Mouse (Mus musculus): ENCODE results near the gene Grb7. TPM values are rescaled to one million over a fixed set of nuclear protein-coding genes. Genes with fewer than 3 reads are reported as not detected.

Gene Grb7
- polyA plus RNA-seq (2015; fragmentation: Illumina TruSeq; extraction: RNeasy Lipid Tissue Mini Kit (QIAGEN cat#74804); ENCODE audit: insufficient read depth, low read depth, low replicate concordance) = 7.3 TPM

DNA sequence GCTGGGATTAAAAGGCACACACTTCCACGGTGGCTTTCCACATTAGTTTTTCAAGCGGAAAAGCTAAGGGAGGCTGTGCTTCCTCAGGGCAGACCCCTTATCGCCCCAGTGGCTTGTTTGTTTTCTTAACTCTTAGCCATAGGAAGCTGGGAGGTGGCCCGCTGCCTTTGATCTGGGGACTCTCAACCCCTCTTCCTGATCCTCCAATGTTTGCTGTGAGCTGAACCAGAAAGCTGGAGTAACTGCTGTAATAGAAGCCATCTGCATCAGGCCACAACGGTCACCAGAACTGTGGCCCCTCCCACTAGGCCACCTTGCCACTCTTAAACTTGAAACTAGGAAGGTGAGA, at the start of gene Grb7:
Gene Grb7 (plus strand): TSS at position 182 of the 349 bp plus-strand sequence.

DNA sequence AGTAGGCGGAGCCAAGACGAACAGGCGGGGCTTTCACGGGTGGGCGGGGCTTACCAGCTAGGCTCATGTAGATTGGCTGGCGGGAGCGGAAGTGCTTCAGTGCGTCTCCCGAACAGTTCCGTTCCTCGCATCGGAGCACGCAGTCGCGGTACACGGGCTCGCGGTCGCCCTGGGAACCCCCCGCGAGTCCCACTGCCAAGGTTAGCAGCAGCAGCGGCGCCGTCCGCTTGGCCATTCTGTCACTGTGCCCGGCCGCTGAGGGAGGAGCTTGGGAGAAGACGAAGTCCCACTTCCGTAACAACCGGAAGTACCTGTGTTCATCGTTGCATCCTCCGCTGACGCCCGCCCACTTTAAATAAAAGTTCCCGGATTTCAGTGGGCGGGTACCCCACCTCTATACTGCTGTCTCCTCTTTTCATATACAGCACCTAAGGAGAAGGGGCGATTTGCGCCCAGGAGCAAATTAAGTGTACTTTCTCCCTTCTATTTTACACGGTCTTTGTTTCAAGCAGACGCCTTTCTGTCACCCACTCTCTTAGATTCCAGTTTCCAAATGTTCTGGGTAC, 46.0 kb upstream of the Grb7 start, which contains the start of gene Pgap3:
Gene Pgap3 (minus strand): TSS at position 330 of the 566 bp plus-strand sequence.

DNA sequence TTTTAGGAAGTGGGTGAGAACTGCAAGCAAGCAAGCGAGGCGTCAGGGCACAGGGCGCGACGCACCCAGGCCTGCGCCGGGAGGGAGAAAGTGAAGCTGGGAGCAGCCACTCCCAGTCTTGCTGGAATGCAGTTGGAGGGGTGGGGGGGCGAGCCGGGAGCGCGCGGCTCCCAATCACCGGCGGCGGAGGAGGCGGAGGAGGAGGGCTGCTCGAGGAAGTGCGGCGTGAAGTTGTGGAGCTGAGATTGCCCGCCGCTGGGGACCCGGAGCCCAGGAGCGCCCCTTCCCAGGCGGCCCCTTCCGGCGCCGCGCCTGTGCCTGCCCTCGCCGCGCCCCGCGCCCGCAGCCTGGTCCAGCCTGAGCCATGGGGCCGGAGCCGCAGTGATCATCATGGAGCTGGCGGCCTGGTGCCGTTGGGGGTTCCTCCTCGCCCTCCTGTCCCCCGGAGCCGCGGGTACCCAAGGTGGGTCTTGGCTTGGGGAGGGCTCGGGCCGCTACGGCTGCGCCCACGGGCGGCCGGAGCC, 33.9 kb upstream of the Grb7 start, which contains the start of gene Erbb2:
Gene Erbb2 (plus strand): TSS at position 198 of the 524 bp plus-strand sequence.

DNA sequence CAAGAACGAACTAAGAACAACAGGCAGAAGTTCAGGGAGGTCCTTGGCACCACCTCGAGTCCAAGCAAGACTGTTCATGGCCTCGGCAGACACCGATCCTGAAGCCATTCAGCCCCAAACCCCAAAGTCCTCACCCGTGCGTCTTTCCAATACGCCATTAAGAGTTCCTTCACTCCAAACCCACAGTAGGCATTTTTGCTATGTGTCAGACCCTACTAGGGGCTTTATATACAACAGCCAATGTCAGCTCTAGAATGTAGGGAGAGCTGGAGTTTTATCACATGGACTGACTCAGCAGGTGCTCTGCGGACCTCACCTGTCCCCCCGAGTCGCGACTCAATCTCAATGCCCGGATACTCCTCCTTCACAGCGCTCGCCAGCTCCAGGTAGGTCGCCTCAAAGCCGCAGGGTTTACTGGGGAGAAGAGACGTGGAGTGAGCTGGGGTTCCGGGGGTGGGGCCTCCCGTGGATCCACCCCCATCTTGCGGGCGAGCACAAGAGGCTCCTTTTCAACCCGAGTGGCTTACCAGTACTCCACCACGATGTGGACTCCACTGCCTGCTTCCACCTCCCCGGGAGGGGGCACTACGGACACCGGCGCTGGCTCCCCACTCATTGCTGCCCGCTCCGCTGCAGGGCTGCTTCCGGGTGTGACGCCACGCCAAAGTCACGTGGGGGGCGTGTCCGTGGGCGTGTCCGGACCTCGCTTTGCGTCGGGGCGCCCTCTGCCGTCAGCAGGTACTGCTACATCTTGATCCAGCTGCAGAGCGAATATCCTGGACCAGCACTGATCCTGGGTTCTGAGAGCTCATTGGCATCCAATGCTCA, 7.6 kb upstream of the Grb7 start, which contains the start of gene Mien1:
Gene Mien1 (minus strand): TSS at position 661 of the 828 bp plus-strand sequence.

Other genes starting within 250 kb of the Grb7 start
- gene Cdk12, start 243.3 kb upstream of the Grb7 start, polyA plus RNA-seq (2015; fragmentation: Illumina TruSeq; extraction: RNeasy Lipid Tissue Mini Kit (QIAGEN cat#74804); ENCODE audit: insufficient read depth, low read depth, low replicate concordance) = 5.5 TPM
- not detected for gene Neurod2, start 116.7 kb upstream of the Grb7 start, polyA plus RNA-seq (2015; fragmentation: Illumina TruSeq; extraction: RNeasy Lipid Tissue Mini Kit (QIAGEN cat#74804); ENCODE audit: insufficient read depth, low read depth, low replicate concordance)
- 24.0 TPM for gene Ppp1r1b, start 98.0 kb upstream of the Grb7 start, polyA plus RNA-seq (2015; fragmentation: Illumina TruSeq; extraction: RNeasy Lipid Tissue Mini Kit (QIAGEN cat#74804); ENCODE audit: insufficient read depth, low read depth, low replicate concordance)
- gene Stard3, start 88.0 kb upstream of the Grb7 start, polyA plus RNA-seq (2015; fragmentation: Illumina TruSeq; extraction: RNeasy Lipid Tissue Mini Kit (QIAGEN cat#74804); ENCODE audit: insufficient read depth, low read depth, low replicate concordance) = 10.4 TPM
- gene Tcap, start 62.6 kb upstream of the Grb7 start, polyA plus RNA-seq (2015; fragmentation: Illumina TruSeq; extraction: RNeasy Lipid Tissue Mini Kit (QIAGEN cat#74804); ENCODE audit: insufficient read depth, low read depth, low replicate concordance) = not detected
- gene Pnmt, start 59.9 kb upstream of the Grb7 start, polyA plus RNA-seq (2015; fragmentation: Illumina TruSeq; extraction: RNeasy Lipid Tissue Mini Kit (QIAGEN cat#74804); ENCODE audit: insufficient read depth, low read depth, low replicate concordance) = not detected
- gene Pgap3, start 45.9 kb upstream of the Grb7 start, polyA plus RNA-seq (2015; fragmentation: Illumina TruSeq; extraction: RNeasy Lipid Tissue Mini Kit (QIAGEN cat#74804); ENCODE audit: insufficient read depth, low read depth, low replicate concordance) = 1.7 TPM
- gene Erbb2, start 33.9 kb upstream of the Grb7 start, polyA plus RNA-seq (2015; fragmentation: Illumina TruSeq; extraction: RNeasy Lipid Tissue Mini Kit (QIAGEN cat#74804); ENCODE audit: insufficient read depth, low read depth, low replicate concordance) = 2.3 TPM
- gene Mien1, start 7.4 kb upstream of the Grb7 start, polyA plus RNA-seq (2015; fragmentation: Illumina TruSeq; extraction: RNeasy Lipid Tissue Mini Kit (QIAGEN cat#74804); ENCODE audit: insufficient read depth, low read depth, low replicate concordance) = 33.4 TPM
- 1.4 TPM for gene Ikzf3, start 99.6 kb downstream of the Grb7 start, polyA plus RNA-seq (2015; fragmentation: Illumina TruSeq; extraction: RNeasy Lipid Tissue Mini Kit (QIAGEN cat#74804); ENCODE audit: insufficient read depth, low read depth, low replicate concordance)
- gene Zpbp2, start 104.7 kb downstream of the Grb7 start, polyA plus RNA-seq (2015; fragmentation: Illumina TruSeq; extraction: RNeasy Lipid Tissue Mini Kit (QIAGEN cat#74804); ENCODE audit: insufficient read depth, low read depth, low replicate concordance) = not detected
- gene Ormdl3, start 141.0 kb downstream of the Grb7 start, polyA plus RNA-seq (2015; fragmentation: Illumina TruSeq; extraction: RNeasy Lipid Tissue Mini Kit (QIAGEN cat#74804); ENCODE audit: insufficient read depth, low read depth, low replicate concordance) = 17.3 TPM
- not detected for gene Lrrc3c, start 151.9 kb downstream of the Grb7 start, polyA plus RNA-seq (2015; fragmentation: Illumina TruSeq; extraction: RNeasy Lipid Tissue Mini Kit (QIAGEN cat#74804); ENCODE audit: insufficient read depth, low read depth, low replicate concordance)
- not detected for gene Gm12355, start 179.3 kb downstream of the Grb7 start, polyA plus RNA-seq (2015; fragmentation: Illumina TruSeq; extraction: RNeasy Lipid Tissue Mini Kit (QIAGEN cat#74804); ENCODE audit: insufficient read depth, low read depth, low replicate concordance)
- gene Gsdma3, start 180.0 kb downstream of the Grb7 start, polyA plus RNA-seq (2015; fragmentation: Illumina TruSeq; extraction: RNeasy Lipid Tissue Mini Kit (QIAGEN cat#74804); ENCODE audit: insufficient read depth, low read depth, low replicate concordance) = not detected
- gene Gsdma2, start 200.4 kb downstream of the Grb7 start, polyA plus RNA-seq (2015; fragmentation: Illumina TruSeq; extraction: RNeasy Lipid Tissue Mini Kit (QIAGEN cat#74804); ENCODE audit: insufficient read depth, low read depth, low replicate concordance) = not detected
- not detected for gene Gsdma, start 218.0 kb downstream of the Grb7 start, polyA plus RNA-seq (2015; fragmentation: Illumina TruSeq; extraction: RNeasy Lipid Tissue Mini Kit (QIAGEN cat#74804); ENCODE audit: insufficient read depth, low read depth, low replicate concordance)
- 21.3 TPM for gene Psmd3, start 236.2 kb downstream of the Grb7 start, polyA plus RNA-seq (2015; fragmentation: Illumina TruSeq; extraction: RNeasy Lipid Tissue Mini Kit (QIAGEN cat#74804); ENCODE audit: insufficient read depth, low read depth, low replicate concordance)